Mouse (Mus musculus) embryonic fibroblast, embryonic 13.5 days (primary cell): ENCODE measurements around the gene Pard3.

Experiments
- CTCF ChIP-seq: IDR thresholded peaks from 2 replicates; pipeline ENCODE4 v1.5.1; 2011; ENCODE audit warnings: mild to moderate bottlenecking, control low read depth, low read length, moderate library complexity, borderline replicate concordance; ENCODE audit not compliant: insufficient read depth
- POLR2A ChIP-seq: IDR thresholded peaks from 2 replicates; pipeline ENCODE4 v1.6.1; 2011; ENCODE audit warnings: low read depth, mild to moderate bottlenecking, control low read depth, low read length, moderate library complexity

DNA sequence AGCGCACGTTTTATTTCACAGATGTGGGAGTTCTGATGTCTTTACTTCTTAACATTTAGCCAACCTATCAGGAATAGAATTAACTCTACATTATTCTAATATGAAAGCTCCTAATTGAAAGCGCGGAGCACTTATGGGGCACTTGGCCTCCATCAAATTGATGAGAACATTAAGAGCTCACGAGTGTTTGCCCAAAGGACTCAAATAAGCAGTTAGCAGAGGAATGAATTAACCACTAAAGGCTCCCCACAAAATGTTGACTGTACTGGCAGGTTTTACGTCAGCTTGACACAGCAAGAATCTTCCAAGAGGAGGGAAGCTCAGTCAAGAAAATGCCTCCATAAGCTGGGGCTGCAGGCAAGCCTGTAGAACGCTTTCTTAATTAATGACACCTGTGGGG lies 32.1 kb downstream of the Pard3 start:
- TF ChIP-seq CTCF = no peak
- TF ChIP-seq POLR2A = no peak
